Mouse (Mus musculus): Measurements from ENCODE around the gene Fbxw10. TPM values are rescaled to one million over a fixed set of nuclear protein-coding genes. Genes with fewer than 3 reads are reported as not detected.

Gene Fbxw10
- polyA plus RNA-seq, 1 experiment from 2014 or later: 0.26 TPM

- 33% methylated on average over 2 of the region's 2 CpGs for WGBS
- no peaks in the 10 kb centered on the region for H3K9me3 ChIP-seq
- no peak for DNase-seq (ENCODE audit: extremely low spot score, low spot score)
- no peak overlapping the region for H3K4me3 ChIP-seq
- no peaks in the 10 kb centered on the region for H3K27me3 ChIP-seq (ENCODE audit: poor library complexity, severe bottlenecking)
- H3K4me1 ChIP-seq: peaks cover 24% of the 10 kb centered on the region
- no peaks in the 10 kb centered on the region for H3K36me3 ChIP-seq (replicated peaks)
- no peak overlapping the region for H3K27ac ChIP-seq
These were observed 1.4 kb downstream of the Fbxw10 start for GRCm38 (mm10) chr11:62848301-62848700.

- 70% methylated on average over 1 of the region's 1 CpGs for WGBS
- no peaks in the 10 kb centered on the region for H3K27me3 ChIP-seq (ENCODE audit: poor library complexity, severe bottlenecking)
- no peak overlapping the region for H3K4me3 ChIP-seq
- H3K4me1 ChIP-seq: peaks cover 24% of the 10 kb centered on the region
- DNase-seq (ENCODE audit: extremely low spot score, low spot score): no peak
- no peaks in the 10 kb centered on the region for H3K36me3 ChIP-seq (replicated peaks)
- H3K27ac ChIP-seq: no peak overlapping the region
- no peaks in the 10 kb centered on the region for H3K9me3 ChIP-seq
These were observed 4.3 kb downstream of the Fbxw10 start for GRCm38 (mm10) chr11:62851199-62851598.

DNA sequence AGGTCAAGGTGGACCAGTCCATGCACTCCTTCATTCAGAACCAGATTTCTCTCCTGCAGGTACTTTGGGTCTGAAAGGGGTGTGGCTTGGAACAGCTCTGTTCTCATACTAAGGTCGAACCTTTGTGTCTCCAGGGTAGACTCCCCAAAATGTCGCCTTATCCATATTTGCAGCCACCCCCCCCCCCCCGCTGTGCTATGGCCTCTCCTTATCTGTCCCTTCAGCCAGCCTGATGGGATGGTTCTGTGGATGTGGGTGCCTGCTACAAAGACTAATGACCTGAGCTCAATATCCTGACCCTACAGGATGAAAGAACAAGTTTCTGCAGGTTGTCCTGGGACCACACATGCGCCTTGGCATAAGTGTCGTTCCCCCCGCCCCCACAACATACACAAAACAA, 6.5 kb downstream of the Fbxw10 start:
- Histone ChIP-seq H3K4me1 (peaks cover 8% of the 10 kb centered on the region), H3K36me3 (replicated peaks) (no peaks in the 10 kb centered on the region), H3K4me3 (no peak overlapping the region), H3K27ac (no peak overlapping the region), H3K27me3 (ENCODE audit: poor library complexity, severe bottlenecking) (no peaks in the 10 kb centered on the region), H3K9me3 (no peaks in the 10 kb centered on the region)
- no peak for DNase-seq (ENCODE audit: extremely low spot score, low spot score)
- WGBS: 86% methylated on average over 6 of the region's 6 CpGs

DNA sequence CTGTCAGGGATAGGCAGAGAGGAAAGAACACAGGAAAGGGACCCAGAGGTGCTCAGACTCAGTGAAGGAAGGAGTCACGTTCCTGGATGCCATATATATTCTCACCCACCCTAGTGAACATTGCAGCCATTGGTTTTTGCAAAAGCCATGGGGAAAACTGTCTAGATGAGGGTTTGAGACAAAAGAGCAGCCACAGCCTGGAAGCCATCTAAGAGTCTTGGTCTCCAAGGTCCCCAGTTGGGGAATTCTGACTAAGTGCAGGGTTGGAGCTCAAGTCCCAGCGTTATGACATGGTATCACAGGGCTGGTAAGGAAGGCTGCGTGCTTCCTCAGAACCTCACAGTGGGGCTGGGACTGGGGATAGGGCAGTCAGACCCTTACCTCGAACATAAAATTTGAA, 18.7 kb downstream of the Fbxw10 start:
- no peaks in the 10 kb centered on the region for H3K36me3 ChIP-seq (replicated peaks)
- no peaks in the 10 kb centered on the region for H3K4me1 ChIP-seq
- H3K27me3 ChIP-seq (ENCODE audit: poor library complexity, severe bottlenecking): no peaks in the 10 kb centered on the region
- no peak for DNase-seq (ENCODE audit: extremely low spot score, low spot score)
- H3K4me3 ChIP-seq: no peak overlapping the region
- WGBS: 76% methylated on average over 4 of the region's 4 CpGs
- no peak overlapping the region for H3K27ac ChIP-seq
- H3K9me3 ChIP-seq: no peaks in the 10 kb centered on the region

GRCm38 (mm10) chr11:62866685-62867084, 19.8 kb downstream of the Fbxw10 start:
- no peaks in the 10 kb centered on the region for H3K9me3 ChIP-seq
- WGBS: 86% methylated on average over 7 of the region's 7 CpGs
- H3K27ac ChIP-seq: no peak overlapping the region
- H3K4me1 ChIP-seq: no peaks in the 10 kb centered on the region
- H3K27me3 ChIP-seq (ENCODE audit: poor library complexity, severe bottlenecking): no peaks in the 10 kb centered on the region
- H3K36me3 ChIP-seq (replicated peaks): no peaks in the 10 kb centered on the region
- DNase-seq (ENCODE audit: extremely low spot score, low spot score): no peak
- no peak overlapping the region for H3K4me3 ChIP-seq

DNA sequence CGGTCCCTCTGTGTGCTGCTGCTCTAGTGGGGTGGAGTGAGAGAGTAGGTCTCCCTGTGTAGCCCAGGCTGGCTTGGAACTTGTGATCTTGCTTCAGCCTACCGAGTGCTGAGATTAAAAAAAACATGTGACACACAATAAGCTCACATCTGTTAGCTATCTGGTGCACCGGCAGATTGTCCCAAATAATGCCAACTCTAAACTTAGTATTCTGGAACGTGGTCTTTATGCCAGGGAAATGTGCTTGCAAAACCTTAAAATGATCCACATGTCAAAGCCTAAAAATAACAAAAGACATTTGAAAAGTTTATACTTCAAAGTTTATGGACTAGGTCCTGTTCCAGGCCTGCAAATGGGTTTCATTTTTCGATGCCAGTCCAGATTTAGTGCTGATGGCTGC, 22.3 kb downstream of the Fbxw10 start:
- DNase-seq (ENCODE audit: extremely low spot score, low spot score): no peak
- Histone ChIP-seq H3K4me3 (no peak overlapping the region), H3K9me3 (no peaks in the 10 kb centered on the region), H3K27me3 (ENCODE audit: poor library complexity, severe bottlenecking) (no peaks in the 10 kb centered on the region), H3K4me1 (no peaks in the 10 kb centered on the region), H3K27ac (no peak overlapping the region), H3K36me3 (replicated peaks) (no peaks in the 10 kb centered on the region)
- WGBS: 83% methylated on average over 5 of the region's 5 CpGs

DNA sequence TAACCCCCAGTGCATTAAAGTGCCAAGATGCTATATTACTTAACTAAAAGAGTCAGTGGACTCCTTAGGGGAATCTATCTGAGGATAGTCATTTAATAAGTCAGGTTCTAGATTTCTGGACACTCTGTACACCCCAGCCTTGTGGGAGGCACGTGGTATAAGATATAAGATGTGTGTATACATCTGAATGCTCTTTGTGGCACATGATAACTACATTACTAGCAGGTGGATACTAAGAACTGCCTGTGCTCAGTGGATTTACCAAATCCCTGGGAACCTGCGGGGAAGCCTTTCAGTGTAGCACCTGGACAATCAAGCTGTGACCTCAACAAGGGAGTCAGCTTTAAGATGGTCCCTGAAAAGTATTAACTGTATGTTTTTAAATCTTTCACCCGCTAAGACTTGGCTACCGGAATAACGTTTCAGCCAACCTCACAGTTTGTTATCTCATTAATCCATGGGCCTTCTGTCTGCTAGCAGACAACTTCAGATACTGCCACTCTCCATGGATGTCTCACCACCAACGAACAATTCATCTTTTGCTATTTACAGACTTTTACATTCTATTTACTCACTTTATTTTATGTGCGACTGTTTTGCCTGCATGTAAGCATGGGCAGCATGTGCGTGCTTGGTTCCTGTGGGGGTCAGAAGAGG, 23.0 kb downstream of the Fbxw10 start:
- Histone ChIP-seq H3K4me1 (no peaks in the 10 kb centered on the region), H3K36me3 (replicated peaks) (no peaks in the 10 kb centered on the region), H3K4me3 (no peak overlapping the region), H3K27me3 (ENCODE audit: poor library complexity, severe bottlenecking) (no peaks in the 10 kb centered on the region), H3K27ac (no peak overlapping the region), H3K9me3 (no peaks in the 10 kb centered on the region)
- WGBS: 88% methylated on average over 8 of the region's 8 CpGs
- DNase-seq (ENCODE audit: extremely low spot score, low spot score): no peak

GRCm38 (mm10) chr11:62873479-62873878, 26.6 kb downstream of the Fbxw10 start:
- WGBS: 80% methylated on average over 9 of the region's 9 CpGs
- Histone ChIP-seq H3K4me1 (0 out of 2 replicates have a peak, but pooled peaks cover 6% of the 10 kb centered on the region), H3K36me3 (replicated peaks) (no peaks in the 10 kb centered on the region), H3K9me3 (no peaks in the 10 kb centered on the region), H3K27me3 (ENCODE audit: poor library complexity, severe bottlenecking) (no peaks in the 10 kb centered on the region), H3K4me3 (no peak overlapping the region), H3K27ac (no peak overlapping the region)
- no peak for DNase-seq (ENCODE audit: extremely low spot score, low spot score)

GRCm38 (mm10) chr11:62875696-62876095, 28.8 kb downstream of the Fbxw10 start:
- WGBS: 90% methylated on average over 1 of the region's 1 CpGs
- Histone ChIP-seq H3K27me3 (ENCODE audit: poor library complexity, severe bottlenecking) (no peaks in the 10 kb centered on the region), H3K4me1 (peaks cover 19% of the 10 kb centered on the region), H3K36me3 (replicated peaks) (no peaks in the 10 kb centered on the region), H3K9me3 (no peaks in the 10 kb centered on the region), H3K4me3 (no peak overlapping the region), H3K27ac (no peak overlapping the region)
- no peak for DNase-seq (ENCODE audit: extremely low spot score, low spot score)

GRCm38 (mm10) chr11:62876445-62876844, 29.6 kb downstream of the Fbxw10 start:
- H3K4me1 ChIP-seq: peaks cover 20% of the 10 kb centered on the region
- H3K36me3 ChIP-seq (replicated peaks): no peaks in the 10 kb centered on the region
- no peak overlapping the region for H3K27ac ChIP-seq
- no peak for DNase-seq (ENCODE audit: extremely low spot score, low spot score)
- no peaks in the 10 kb centered on the region for H3K27me3 ChIP-seq (ENCODE audit: poor library complexity, severe bottlenecking)
- H3K4me3 ChIP-seq: no peak overlapping the region
- WGBS: 89% methylated on average over 4 of the region's 4 CpGs
- H3K9me3 ChIP-seq: no peaks in the 10 kb centered on the region

- Histone ChIP-seq H3K4me3 (no peak overlapping the region), H3K4me1 (peaks cover 20% of the 10 kb centered on the region), H3K9me3 (no peaks in the 10 kb centered on the region), H3K36me3 (replicated peaks) (peaks cover 4% of the 10 kb centered on the region; the same call in 1 of the 2 replicates), H3K27me3 (ENCODE audit: poor library complexity, severe bottlenecking) (no peaks in the 10 kb centered on the region), H3K27ac (no peak overlapping the region)
- WGBS: 83% methylated on average over 1 of the region's 1 CpGs
- DNase-seq (ENCODE audit: extremely low spot score, low spot score): no peak
These were observed 30.5 kb downstream of the Fbxw10 start for GRCm38 (mm10) chr11:62877391-62877790.

DNA sequence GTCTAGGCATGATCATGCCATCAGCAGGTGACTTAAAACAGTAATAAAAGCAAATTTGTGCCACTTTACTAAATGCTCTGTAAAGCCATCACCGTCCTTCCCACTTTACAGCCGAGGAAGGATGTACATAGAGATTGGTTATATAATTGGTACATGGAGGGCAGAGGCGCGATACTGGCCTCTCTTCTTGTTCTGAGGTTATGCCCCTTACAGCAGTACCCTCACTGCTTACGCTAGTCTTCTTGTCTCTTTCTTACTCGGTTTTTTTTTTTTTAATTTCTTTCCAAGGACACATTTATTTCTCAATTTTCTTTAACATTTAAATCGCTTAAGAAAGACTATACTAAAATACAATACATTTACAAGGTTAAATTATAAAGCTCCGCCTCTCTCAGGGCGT, 31.9 kb downstream of the Fbxw10 start:
- Histone ChIP-seq H3K36me3 (replicated peaks) (peaks cover 8% of the 10 kb centered on the region), H3K27ac (peak overlapping the region; percentile 90), H3K4me3 (peak overlapping the region; percentile 71), H3K9me3 (no peaks in the 10 kb centered on the region), H3K27me3 (ENCODE audit: poor library complexity, severe bottlenecking) (no peaks in the 10 kb centered on the region), H3K4me1 (peaks cover 20% of the 10 kb centered on the region)
- no peak for DNase-seq (ENCODE audit: extremely low spot score, low spot score)
- 37% methylated on average over 9 of the region's 9 CpGs for WGBS

GRCm38 (mm10) chr11:62879220-62880048, 32.6 kb downstream of the Fbxw10 start, which contains the start of gene Tvp23b:
Gene Tvp23b, plus strand, starts transcription at chr11:62879455.
- H3K36me3 ChIP-seq (replicated peaks): peaks cover 16% of the 10 kb centered on the region
- H3K27me3 ChIP-seq (ENCODE audit: poor library complexity, severe bottlenecking): no peaks in the 10 kb centered on the region
- DNase-seq (ENCODE audit: extremely low spot score, low spot score): peak; percentile 98
- peaks cover 20% of the 10 kb centered on the region for H3K4me1 ChIP-seq
- WGBS: 2% methylated on average over 55 of the region's 55 CpGs
- peak within 1 kb of the TSS; percentile 71 for H3K4me3 ChIP-seq
- peak within 1 kb of the TSS; percentile 90 for H3K27ac ChIP-seq
- no peaks in the 10 kb centered on the region for H3K9me3 ChIP-seq

Data from forebrain, embryonic 10.5 days (tissue).